Mouse (Mus musculus): ENCODE results near the gene Dnajb13. TPM values are rescaled to one million over a fixed set of nuclear protein-coding genes. Genes with fewer than 3 reads are reported as not detected.

Dnajb13 gene
- polyA plus RNA-seq, 1 experiment from 2014 or later, result 0.49 TPM

GRCm38 (mm10) chr7:100524669-100525068 is 9.9 kb upstream of the Dnajb13 start:
- no peaks in the 10 kb centered on the region for H3K36me3 ChIP-seq (ENCODE audit: control insufficient read depth, insufficient read depth, low read length)
- DNase-seq (ENCODE audit: low spot score) (no peak), ATAC-seq (replicated peaks; ENCODE audit: low FRiP score) (no peak)
- no peak overlapping the region for H3K9ac ChIP-seq (ENCODE audit: low read length)
- no peak overlapping the region for H3K27ac ChIP-seq (ENCODE audit: low read depth, low read length)
- H3K4me2 ChIP-seq (ENCODE audit: low read depth, low read length, severe bottlenecking), result no peak overlapping the region
- H3K9me3 ChIP-seq (ENCODE audit: control insufficient read depth, low read length), result no peaks in the 10 kb centered on the region
- WGBS, result 79% methylated on average over 8 of the region's 8 CpGs
- H3K4me3 ChIP-seq (ENCODE audit: low read depth, low read length), result no peak overlapping the region
- no peaks in the 10 kb centered on the region for H3K4me1 ChIP-seq (replicated peaks; ENCODE audit: control insufficient read depth, insufficient read depth, low read length)
- H3K27me3 ChIP-seq (ENCODE audit: control insufficient read depth, insufficient read depth, low read length), result no peaks in the 10 kb centered on the region

- H3K27ac ChIP-seq (ENCODE audit: low read depth, low read length), result no peak overlapping the region
- 74% methylated on average over 3 of the region's 3 CpGs for WGBS
- no peaks in the 10 kb centered on the region for H3K9me3 ChIP-seq (ENCODE audit: control insufficient read depth, low read length)
- no peak overlapping the region for H3K4me3 ChIP-seq (ENCODE audit: low read depth, low read length)
- H3K27me3 ChIP-seq (ENCODE audit: control insufficient read depth, insufficient read depth, low read length), result no peaks in the 10 kb centered on the region
- H3K36me3 ChIP-seq (ENCODE audit: control insufficient read depth, insufficient read depth, low read length), result no peaks in the 10 kb centered on the region
- H3K9ac ChIP-seq (ENCODE audit: low read length), result no peak overlapping the region
- no peak overlapping the region for H3K4me2 ChIP-seq (ENCODE audit: low read depth, low read length, severe bottlenecking)
- H3K4me1 ChIP-seq (replicated peaks; ENCODE audit: control insufficient read depth, insufficient read depth, low read length), result no peaks in the 10 kb centered on the region
- DNase-seq (ENCODE audit: low spot score) (no peak), ATAC-seq (replicated peaks; ENCODE audit: low FRiP score) (no peak)
These were observed 7.5 kb upstream of the Dnajb13 start for GRCm38 (mm10) chr7:100522222-100522621.

- peak; percentile 94 for DNase-seq (ENCODE audit: low spot score)
- Histone ChIP-seq H3K4me3 (ENCODE audit: low read depth, low read length) (no peak overlapping the region), H3K4me1 (replicated peaks; ENCODE audit: control insufficient read depth, insufficient read depth, low read length) (no peaks in the 10 kb centered on the region), H3K36me3 (ENCODE audit: control insufficient read depth, insufficient read depth, low read length) (no peaks in the 10 kb centered on the region), H3K9me3 (ENCODE audit: control insufficient read depth, low read length) (no peaks in the 10 kb centered on the region), H3K9ac (ENCODE audit: low read length) (no peak overlapping the region), H3K27me3 (ENCODE audit: control insufficient read depth, insufficient read depth, low read length) (no peaks in the 10 kb centered on the region), H3K27ac (ENCODE audit: low read depth, low read length) (no peak overlapping the region), H3K4me2 (ENCODE audit: low read depth, low read length, severe bottlenecking) (no peak overlapping the region)
- ATAC-seq (replicated peaks; ENCODE audit: low FRiP score), result peak; percentile 18; the same call in 1 of the 2 replicates
- 26% methylated on average over 10 of the region's 10 CpGs for WGBS
These were observed 6.0 kb upstream of the Dnajb13 start for GRCm38 (mm10) chr7:100520663-100521285.

GRCm38 (mm10) chr7:100520204-100520603 is 5.4 kb upstream of the Dnajb13 start:
- Histone ChIP-seq H3K27me3 (ENCODE audit: control insufficient read depth, insufficient read depth, low read length) (no peaks in the 10 kb centered on the region), H3K27ac (ENCODE audit: low read depth, low read length) (no peak overlapping the region), H3K9ac (ENCODE audit: low read length) (no peak overlapping the region), H3K4me1 (replicated peaks; ENCODE audit: control insufficient read depth, insufficient read depth, low read length) (no peaks in the 10 kb centered on the region), H3K9me3 (ENCODE audit: control insufficient read depth, low read length) (no peaks in the 10 kb centered on the region), H3K36me3 (ENCODE audit: control insufficient read depth, insufficient read depth, low read length) (no peaks in the 10 kb centered on the region), H3K4me3 (ENCODE audit: low read depth, low read length) (no peak overlapping the region), H3K4me2 (ENCODE audit: low read depth, low read length, severe bottlenecking) (no peak overlapping the region)
- 64% methylated on average over 7 of the region's 7 CpGs for WGBS
- DNase-seq (ENCODE audit: low spot score) (no peak), ATAC-seq (replicated peaks; ENCODE audit: low FRiP score) (no peak)

- no peaks in the 10 kb centered on the region for H3K4me1 ChIP-seq (replicated peaks; ENCODE audit: control insufficient read depth, insufficient read depth, low read length)
- H3K4me3 ChIP-seq (ENCODE audit: low read depth, low read length), result no peak overlapping the region
- H3K4me2 ChIP-seq (ENCODE audit: low read depth, low read length, severe bottlenecking), result no peak overlapping the region
- 90% methylated on average over 8 of the region's 8 CpGs for whole genome bisulfite sequencing
- H3K27ac ChIP-seq (ENCODE audit: low read depth, low read length), result no peak overlapping the region
- 0 out of 2 replicates have a peak, but pooled peaks cover 2% of the 10 kb centered on the region for H3K27me3 ChIP-seq (ENCODE audit: control insufficient read depth, insufficient read depth, low read length)
- no peak for ATAC-seq (replicated peaks; ENCODE audit: low FRiP score)
- no peak overlapping the region for H3K9ac ChIP-seq (ENCODE audit: low read length)
- H3K9me3 ChIP-seq (ENCODE audit: control insufficient read depth, low read length), result no peaks in the 10 kb centered on the region
- no peak for DNase-seq (ENCODE audit: low spot score)
- no peaks in the 10 kb centered on the region for H3K36me3 ChIP-seq (ENCODE audit: control insufficient read depth, insufficient read depth, low read length)
These were observed 3.2 kb downstream of the Dnajb13 start for GRCm38 (mm10) chr7:100511602-100512001.

GRCm38 (mm10) chr7:100508670-100509069 is 6.1 kb downstream of the Dnajb13 start:
- H3K4me1 ChIP-seq (replicated peaks; ENCODE audit: control insufficient read depth, insufficient read depth, low read length), result no peaks in the 10 kb centered on the region
- no peaks in the 10 kb centered on the region for H3K9me3 ChIP-seq (ENCODE audit: control insufficient read depth, low read length)
- ATAC-seq (replicated peaks; ENCODE audit: low FRiP score), result no peak
- no peak overlapping the region for H3K9ac ChIP-seq (ENCODE audit: low read length)
- no peak for DNase-seq (ENCODE audit: low spot score)
- WGBS, result 77% methylated on average over 3 of the region's 3 CpGs
- H3K27me3 ChIP-seq (ENCODE audit: control insufficient read depth, insufficient read depth, low read length), result 0 out of 2 replicates have a peak, but pooled peaks cover 2% of the 10 kb centered on the region
- H3K36me3 ChIP-seq (ENCODE audit: control insufficient read depth, insufficient read depth, low read length), result no peaks in the 10 kb centered on the region
- H3K4me2 ChIP-seq (ENCODE audit: low read depth, low read length, severe bottlenecking), result no peak overlapping the region
- H3K4me3 ChIP-seq (ENCODE audit: low read depth, low read length), result no peak overlapping the region
- no peak overlapping the region for H3K27ac ChIP-seq (ENCODE audit: low read depth, low read length)

- 79% methylated on average over 4 of the region's 4 CpGs for WGBS
- no peak for ATAC-seq (replicated peaks; ENCODE audit: low FRiP score)
- Histone ChIP-seq H3K4me2 (ENCODE audit: low read depth, low read length, severe bottlenecking) (no peak overlapping the region), H3K27ac (ENCODE audit: low read depth, low read length) (no peak overlapping the region), H3K9me3 (ENCODE audit: control insufficient read depth, low read length) (no peaks in the 10 kb centered on the region), H3K4me1 (replicated peaks; ENCODE audit: control insufficient read depth, insufficient read depth, low read length) (no peaks in the 10 kb centered on the region), H3K4me3 (ENCODE audit: low read depth, low read length) (no peak overlapping the region), H3K27me3 (ENCODE audit: control insufficient read depth, insufficient read depth, low read length) (0 out of 2 replicates have a peak, but pooled peaks cover 2% of the 10 kb centered on the region), H3K9ac (ENCODE audit: low read length) (no peak overlapping the region), H3K36me3 (ENCODE audit: control insufficient read depth, insufficient read depth, low read length) (no peaks in the 10 kb centered on the region)
- no peak for DNase-seq (ENCODE audit: low spot score)
These were observed 8.3 kb downstream of the Dnajb13 start for GRCm38 (mm10) chr7:100506494-100506893.

- 85% methylated on average over 13 of the region's 13 CpGs for WGBS
- no peak overlapping the region for H3K27ac ChIP-seq (ENCODE audit: low read depth, low read length)
- DNase-seq (ENCODE audit: low spot score) (no peak), ATAC-seq (replicated peaks; ENCODE audit: low FRiP score) (no peak)
- H3K9me3 ChIP-seq (ENCODE audit: control insufficient read depth, low read length), result no peaks in the 10 kb centered on the region
- H3K9ac ChIP-seq (ENCODE audit: low read length), result no peak overlapping the region
- no peak overlapping the region for H3K4me2 ChIP-seq (ENCODE audit: low read depth, low read length, severe bottlenecking)
- no peaks in the 10 kb centered on the region for H3K4me1 ChIP-seq (replicated peaks; ENCODE audit: control insufficient read depth, insufficient read depth, low read length)
- no peaks in the 10 kb centered on the region for H3K27me3 ChIP-seq (ENCODE audit: control insufficient read depth, insufficient read depth, low read length)
- H3K4me3 ChIP-seq (ENCODE audit: low read depth, low read length), result no peak overlapping the region
- H3K36me3 ChIP-seq (ENCODE audit: control insufficient read depth, insufficient read depth, low read length), result no peaks in the 10 kb centered on the region
These were observed 9.8 kb downstream of the Dnajb13 start for GRCm38 (mm10) chr7:100504740-100505487.

Measured in forebrain, embryonic 11.5 days (tissue).